Mouse (Mus musculus) kidney, adult 2 months (tissue): Measurements from ENCODE around the gene Ppp2r1a. TPM values are rescaled to one million over a fixed set of nuclear protein-coding genes. Genes with fewer than 3 reads are reported as not detected.
A peak's percentile ranks its signal among the peaks of the same experiment; 100 is the strongest.

Source experiments
- DNase-seq: peaks from one replicate; pipeline ENCODE4 v3.0.0; 2021
- H3K27ac ChIP-seq: fragments of 200-500 bp; 2 replicates; pipeline ENCODE4 v1.5.1; 2012; ENCODE audit warnings: low read depth, low read length, control low read depth, inconsistent platforms; ENCODE audit not compliant: insufficient read depth
- H3K27me3 ChIP-seq: fragments of 200-500 bp; replicated peaks from 2 replicates; pipeline ENCODE4 v1.6.1; 2012; ENCODE audit warnings: mild to moderate bottlenecking, moderate library complexity, low read length, inconsistent platforms; ENCODE audit not compliant: control insufficient read depth, insufficient read depth
- H3K36me3 ChIP-seq: fragments of 200-500 bp; 2 replicates; pipeline ENCODE4 v1.6.1; 2012; ENCODE audit warnings: mild to moderate bottlenecking, moderate library complexity, low read length, inconsistent platforms; ENCODE audit not compliant: control insufficient read depth, insufficient read depth
- H3K4me1 ChIP-seq: fragments of 200-500 bp; 2 replicates; pipeline ENCODE4 v1.6.1; 2011; ENCODE audit warnings: low read length; ENCODE audit not compliant: control insufficient read depth, insufficient read depth
- H3K4me3 ChIP-seq: fragments of 200-500 bp; 2 replicates; pipeline ENCODE4 v1.5.1; 2011; ENCODE audit warnings: mild to moderate bottlenecking, low read depth, low read length, control low read depth; ENCODE audit not compliant: insufficient read depth
- CTCF ChIP-seq: fragments of 200-500 bp; conservative IDR thresholded peaks from 2 replicates; pipeline ENCODE4 v1.5.1; 2011; ENCODE audit warnings: low read depth, mild to moderate bottlenecking, control low read depth, low read length, moderate library complexity, mixed read lengths; ENCODE audit not compliant: insufficient read depth, insufficient read length
- POLR2A ChIP-seq: fragments of 200-500 bp; IDR thresholded peaks from one replicate; pipeline ENCODE4 v1.6.1; 2011; ENCODE audit warnings: low read depth, low read length, control low read depth
- WGBS: fragments of 180-500 bp; shearing (Covaris S2); methylation state at CpG from one replicate; pipeline ENCODE4 v1.1.7; 2018; 5-methylcytosine and 5-hydroxymethylcytosine counted together
- polyA plus RNA-seq: library from polyadenylated mRNA; depleted of rRNA; stranded (reverse); fragments of >200 nt; gene quantifications from 2 replicates; pipeline ENCODE4 v1.2.3, GENCODE M21; 2012; rRNA removed

Gene Ppp2r1a
- polyA plus RNA-seq, 1 experiment = 230 TPM

GRCm38 (mm10) chr17:20965421-20965820 lies 20.3 kb downstream of the Ppp2r1a start:
- H3K27me3 ChIP-seq = no peaks in the 10 kb centered on the region
- WGBS = 51% methylated on average over 4 of the region's 4 CpGs
- H3K4me1 ChIP-seq = no peaks in the 10 kb centered on the region
- no peak for DNase-seq
- no peak for TF ChIP-seq CTCF
- TF ChIP-seq POLR2A = no peak
- H3K36me3 ChIP-seq = peaks cover 15% of the 10 kb centered on the region
- H3K27ac ChIP-seq = no peak overlapping the region
- no peak overlapping the region for H3K4me3 ChIP-seq

DNA sequence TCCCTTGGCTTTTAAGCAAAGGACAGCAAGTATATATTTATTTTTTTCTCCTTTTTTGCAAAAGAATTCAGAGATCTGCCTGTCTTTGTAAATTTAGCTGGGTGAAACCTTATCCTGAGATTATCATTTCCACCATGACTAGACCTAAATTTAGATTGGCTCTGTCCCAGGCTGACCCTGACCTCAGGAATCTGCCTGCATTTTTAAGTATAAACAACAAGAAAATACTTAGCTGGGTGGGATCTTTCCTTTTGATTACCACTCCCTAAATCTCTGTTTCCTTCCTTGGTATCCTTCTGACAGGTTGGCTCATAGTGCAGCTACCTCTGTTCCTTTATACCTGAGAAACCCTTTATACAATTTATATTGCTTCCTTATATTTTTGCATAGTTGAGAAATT lies 21.6 kb downstream of the Ppp2r1a start:
- Histone ChIP-seq H3K27ac (no peak overlapping the region), H3K36me3 (peaks cover 10% of the 10 kb centered on the region), H3K4me3 (no peak overlapping the region), H3K27me3 (no peaks in the 10 kb centered on the region), H3K4me1 (no peaks in the 10 kb centered on the region)
- peak; percentile 23 for DNase-seq
- no peak for TF ChIP-seq POLR2A
- TF ChIP-seq CTCF = no peak

- DNase-seq = no peak
- no peak overlapping the region for H3K4me3 ChIP-seq
- H3K27ac ChIP-seq = no peak overlapping the region
- H3K4me1 ChIP-seq = no peaks in the 10 kb centered on the region
- no peaks in the 10 kb centered on the region for H3K36me3 ChIP-seq
- TF ChIP-seq CTCF (no peak), POLR2A (no peak)
- WGBS = 65% methylated on average over 2 of the region's 2 CpGs
- no peaks in the 10 kb centered on the region for H3K27me3 ChIP-seq
Observed at GRCm38 (mm10) chr17:20993716-20994115, 48.6 kb downstream of the Ppp2r1a start.

- no peak for DNase-seq
- Histone ChIP-seq H3K4me1 (no peaks in the 10 kb centered on the region), H3K36me3 (no peaks in the 10 kb centered on the region), H3K27me3 (no peaks in the 10 kb centered on the region), H3K27ac (no peak within 1 kb of the TSS), H3K4me3 (no peak within 1 kb of the TSS)
- no peak for TF ChIP-seq POLR2A
- no peak for TF ChIP-seq CTCF
Observed at GRCm38 (mm10) chr17:20996364-20996763, 51.3 kb downstream of the Ppp2r1a start, which contains the start of gene Vmn1r233. Vmn1r233 (minus strand) TSS chr17:20996464.

- no peak for TF ChIP-seq CTCF
- TF ChIP-seq POLR2A = peak; percentile 42
- Histone ChIP-seq H3K4me3 (peak within 1 kb of the TSS; percentile 80), H3K36me3 (peaks cover 4% of the 10 kb centered on the region; the same call in 1 of the 2 replicates), H3K27me3 (no peaks in the 10 kb centered on the region), H3K4me1 (peaks cover 5% of the 10 kb centered on the region; the same call in 1 of the 2 replicates), H3K27ac (peak within 1 kb of the TSS; percentile 69)
- WGBS = 3% methylated on average over 36 of the region's 36 CpGs
- peak; percentile 96 for DNase-seq
Observed at GRCm38 (mm10) chr17:21008382-21009331, 63.5 kb downstream of the Ppp2r1a start, which contains the start of gene Zfp160. Zfp160 (plus strand) TSS chr17:21008903.

GRCm38 (mm10) chr17:21009726-21010125 lies 64.6 kb downstream of the Ppp2r1a start:
- WGBS = 3% methylated on average over 1 of the region's 1 CpGs
- H3K4me3 ChIP-seq = peak overlapping the region; percentile 80
- no peak for DNase-seq
- 0 out of 2 replicates have a peak overlapping the region, but pooled peaks have one; percentile 69 for H3K27ac ChIP-seq
- H3K36me3 ChIP-seq = peaks cover 4% of the 10 kb centered on the region; the same call in 1 of the 2 replicates
- TF ChIP-seq POLR2A = no peak
- H3K27me3 ChIP-seq = no peaks in the 10 kb centered on the region
- H3K4me1 ChIP-seq = peaks cover 5% of the 10 kb centered on the region; the same call in 1 of the 2 replicates

Other genes starting within 250 kb of the Ppp2r1a start
- gene Vmn1r227, start 215.5 kb upstream of the Ppp2r1a start, polyA plus RNA-seq = not detected in 2 replicates
- not detected in 2 replicates for gene Vmn1r228, start 159.2 kb upstream of the Ppp2r1a start, polyA plus RNA-seq
- gene Vmn1r229, start 133.8 kb upstream of the Ppp2r1a start, polyA plus RNA-seq = not detected in 2 replicates
- not detected in 2 replicates for gene Vmn1r230, start 104.9 kb upstream of the Ppp2r1a start, polyA plus RNA-seq
- not detected in 2 replicates for gene Vmn1r231, start 40.2 kb upstream of the Ppp2r1a start, polyA plus RNA-seq
- gene Vmn1r232, start 25.6 kb upstream of the Ppp2r1a start, polyA plus RNA-seq = not detected in 2 replicates
- 0.03 TPM in 1 of 2 replicates, not detected in the other for gene Vmn1r233, start 51.2 kb downstream of the Ppp2r1a start, polyA plus RNA-seq
- 1.9 and 2.4 TPM in 2 replicates for gene Zfp160, start 63.6 kb downstream of the Ppp2r1a start, polyA plus RNA-seq